Mouse (Mus musculus): ENCODE measurements around the gene Rnf126. TPM values are rescaled to one million over a fixed set of nuclear protein-coding genes. Genes with fewer than 3 reads are reported as not detected.

Gene Rnf126
- total RNA-seq (2021): 10 to 100 TPM; 90.9 to 96.0 TPM

DNA sequence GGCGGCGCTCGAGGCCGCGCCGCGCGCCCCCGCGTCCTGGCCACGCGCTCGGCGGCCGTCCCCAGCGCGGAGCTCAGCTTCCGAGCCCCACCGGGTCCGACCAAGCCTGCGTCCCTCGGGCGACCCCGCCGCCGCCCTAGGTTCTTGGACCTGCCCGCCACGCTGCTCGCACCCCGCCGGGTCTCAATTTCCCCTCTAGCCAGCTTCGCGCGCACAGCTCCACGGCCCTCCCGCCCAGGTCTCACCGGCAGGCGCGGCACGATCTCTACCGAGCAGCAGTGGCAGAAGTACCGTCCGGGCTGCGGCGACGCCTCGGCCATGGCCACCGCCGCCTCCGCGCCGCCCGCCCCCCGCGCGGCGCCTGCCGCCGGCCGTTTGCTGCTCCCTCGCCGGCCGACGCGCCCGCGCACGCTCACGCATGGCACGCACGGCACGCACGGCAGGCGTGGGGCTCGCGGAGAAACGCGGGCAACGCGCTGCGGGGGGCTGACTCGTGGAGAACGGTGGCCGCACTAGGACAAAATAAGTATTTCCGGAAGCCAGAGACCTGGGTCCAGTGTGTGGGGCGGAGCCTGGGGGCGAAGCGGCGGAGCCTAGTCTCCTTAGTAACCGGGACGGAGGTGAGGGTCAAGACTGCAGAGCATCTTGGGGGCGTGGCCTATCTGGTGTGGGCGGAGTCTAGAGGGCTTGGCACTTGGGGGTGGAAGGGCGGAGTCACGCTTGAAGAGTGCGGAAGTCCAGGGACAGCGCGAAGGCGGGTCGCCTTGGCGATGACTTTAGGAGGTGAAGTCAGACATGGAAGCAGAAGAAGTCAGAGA, at the start of gene Rnf126:
Rnf126 (minus strand) TSS at position 445 of the 818 bp plus-strand sequence.
- peak; percentile 98 to 99 for DNase-seq (ENCODE audit: low spot score in 2 of 2)
- intact Hi-C loops (cut with DNase I): loop anchor here (1.0 kb wide), 2 partner anchors 14 to 62 kb away; partner anchors contain the start of gene Bsg

- DNase-seq (ENCODE audit: low spot score in 2 of 2): no peak
- intact Hi-C loops (cut with DNase I): no loop called here
Measured at GRCm38 (mm10) chr10:79815671-79816494, 49.1 kb upstream of the Rnf126 start.

GRCm38 (mm10) chr10:79814271-79814842, 47.6 kb upstream of the Rnf126 start:
- intact Hi-C loops (cut with DNase I): no loop called here
- DNase-seq (ENCODE audit: low spot score in 2 of 2): no peak

DNA sequence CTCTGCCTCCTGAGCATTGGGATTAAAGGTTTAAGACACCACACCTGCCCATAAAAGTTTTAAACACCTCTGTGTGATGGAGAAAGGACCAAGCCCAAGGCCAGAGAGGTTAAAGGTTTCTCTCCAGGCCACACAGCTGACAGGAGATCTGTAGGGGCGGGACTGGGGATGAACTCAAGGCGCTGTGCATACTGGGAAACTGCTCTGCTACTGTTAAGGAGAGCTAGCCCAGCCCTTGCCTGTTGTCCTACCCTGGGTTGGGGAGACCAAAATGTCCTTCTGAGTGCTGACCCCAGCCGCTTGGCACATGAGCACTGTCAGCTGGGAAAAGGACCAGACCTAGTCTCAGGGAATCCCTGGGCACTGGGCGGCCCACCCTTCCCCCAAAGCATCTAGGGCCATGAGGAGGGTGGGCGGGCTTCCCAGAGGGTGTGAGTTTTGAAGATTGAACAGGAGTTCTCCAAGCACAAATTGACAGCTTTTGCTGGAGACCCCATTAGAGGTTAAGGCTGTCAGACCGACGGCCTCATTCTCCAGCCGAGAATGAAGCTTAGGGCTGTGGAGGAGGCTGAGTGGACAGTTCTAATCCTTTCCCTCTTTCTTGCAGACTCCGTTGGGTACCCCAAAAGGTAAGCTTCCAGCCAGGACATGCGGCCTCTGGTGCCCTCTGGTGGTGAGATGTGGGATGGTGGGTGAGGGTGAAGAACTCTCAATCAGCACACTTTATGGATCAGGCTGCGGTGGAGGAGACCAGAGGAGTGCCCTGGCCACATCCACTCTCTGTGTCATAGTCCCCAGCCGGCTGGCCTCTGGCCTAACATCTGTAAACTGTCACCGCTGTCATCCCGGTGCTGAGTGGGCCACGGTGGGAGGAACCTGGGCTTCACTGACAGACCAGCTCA, 45.2 kb upstream of the Rnf126 start:
- intact Hi-C loops (cut with DNase I): loop anchor here (1.0 kb wide), 1 partner anchor 19 kb away; the partner anchor contains the start of gene Palm
- DNase-seq (ENCODE audit: low spot score in 2 of 2): peak; percentile 81 to 86

DNA sequence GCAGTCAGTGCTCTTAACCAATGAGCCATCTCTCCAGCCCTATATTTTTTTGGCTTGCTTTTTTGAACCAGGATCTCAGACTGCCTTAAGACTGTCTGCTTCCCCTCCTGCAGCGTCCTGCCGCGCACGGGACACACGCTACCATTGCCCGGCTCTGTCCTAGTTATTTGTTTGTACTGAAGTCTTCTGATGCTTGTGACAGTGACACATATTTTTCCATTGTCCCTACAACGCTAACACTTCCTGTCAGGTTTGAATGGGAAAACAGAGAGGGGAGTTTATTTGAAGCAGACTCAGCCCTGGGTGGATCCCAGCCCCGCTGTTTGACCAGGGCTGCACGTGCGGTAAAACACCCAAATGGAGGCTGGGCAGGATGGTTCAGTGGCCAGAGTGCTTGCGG, 42.0 kb upstream of the Rnf126 start:
- intact Hi-C loops (cut with DNase I): no loop called here
- DNase-seq (ENCODE audit: low spot score in 2 of 2): no peak

GRCm38 (mm10) chr10:79807826-79808225, 41.1 kb upstream of the Rnf126 start:
- DNase-seq (ENCODE audit: low spot score in 2 of 2): no peak
- intact Hi-C loops (cut with DNase I): no loop called here

- intact Hi-C loops (cut with DNase I): no loop called here
- no peak for DNase-seq (ENCODE audit: low spot score in 2 of 2)
Measured at GRCm38 (mm10) chr10:79806972-79807371, 40.2 kb upstream of the Rnf126 start.

- intact Hi-C loops (cut with DNase I): no loop called here
- no peak for DNase-seq (ENCODE audit: low spot score in 2 of 2)
Measured at GRCm38 (mm10) chr10:79806331-79806730, 39.6 kb upstream of the Rnf126 start.

- intact Hi-C loops (cut with DNase I): no loop called here
- DNase-seq (ENCODE audit: low spot score in 2 of 2): no peak
Measured at GRCm38 (mm10) chr10:79805636-79806035, 38.9 kb upstream of the Rnf126 start.

GRCm38 (mm10) chr10:79803716-79804323, 37.1 kb upstream of the Rnf126 start:
- intact Hi-C loops (cut with DNase I): no loop called here
- peak; percentile 95 to 98 for DNase-seq (ENCODE audit: low spot score in 2 of 2)

- peak; percentile 53 to 83 for DNase-seq (ENCODE audit: low spot score in 2 of 2)
- intact Hi-C loops (cut with DNase I): no loop called here
Measured at GRCm38 (mm10) chr10:79802331-79802971, 35.7 kb upstream of the Rnf126 start.

DNA sequence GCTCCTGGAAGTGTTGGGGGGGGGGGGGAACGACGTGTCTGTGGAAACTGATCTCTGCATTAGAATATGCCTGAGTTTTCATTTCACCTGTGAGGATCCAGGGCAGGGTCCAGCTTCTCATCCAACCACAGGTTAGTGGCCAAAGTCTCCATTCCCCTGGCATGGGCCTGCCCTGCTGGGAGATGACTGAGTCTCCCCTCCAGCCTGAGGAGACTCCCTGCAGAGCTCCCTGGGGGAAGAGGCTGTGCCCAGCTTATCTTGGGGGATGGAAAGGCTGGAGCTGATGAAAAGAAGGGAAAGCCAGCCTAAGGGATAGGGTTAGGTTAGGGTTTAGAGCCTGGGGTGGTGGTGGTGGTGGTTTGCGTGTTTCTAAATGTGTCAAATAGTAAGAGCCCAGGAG, 35.1 kb upstream of the Rnf126 start:
- intact Hi-C loops (cut with DNase I): no loop called here
- no peak for DNase-seq (ENCODE audit: low spot score in 2 of 2)

GRCm38 (mm10) chr10:79800508-79800907, 33.8 kb upstream of the Rnf126 start:
- DNase-seq (ENCODE audit: low spot score in 2 of 2): no peak
- intact Hi-C loops (cut with DNase I): no loop called here

- no peak for DNase-seq (ENCODE audit: low spot score in 2 of 2)
- intact Hi-C loops (cut with DNase I): no loop called here
Measured at GRCm38 (mm10) chr10:79798289-79798928, 31.7 kb upstream of the Rnf126 start.

DNA sequence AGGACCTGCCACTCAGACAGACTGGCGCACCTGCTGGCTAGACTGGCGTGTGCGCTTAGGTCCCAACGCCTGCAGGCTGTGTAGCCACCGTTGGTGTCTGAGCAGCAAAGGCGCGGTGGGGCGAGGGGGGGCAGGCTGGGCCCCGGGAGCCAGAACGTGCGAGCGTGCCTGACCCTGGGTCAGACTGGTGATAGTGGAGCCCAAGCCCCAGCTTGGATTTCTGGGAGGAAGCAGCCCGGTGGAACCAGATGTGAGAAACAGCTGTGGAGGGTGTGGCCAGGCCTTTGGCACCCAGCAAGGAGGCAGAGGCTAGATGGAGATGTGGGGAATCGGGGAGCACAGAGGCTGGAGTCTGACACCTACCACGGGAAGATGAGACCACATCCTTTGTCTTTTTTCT, 30.6 kb upstream of the Rnf126 start:
- no peak for DNase-seq (ENCODE audit: low spot score in 2 of 2)
- intact Hi-C loops (cut with DNase I): no loop called here

GRCm38 (mm10) chr10:79795905-79796304, 29.2 kb upstream of the Rnf126 start:
- intact Hi-C loops (cut with DNase I): no loop called here
- no peak for DNase-seq (ENCODE audit: low spot score in 2 of 2)

- peak; percentile 33 to 38 for DNase-seq (ENCODE audit: low spot score in 2 of 2)
- intact Hi-C loops (cut with DNase I): no loop called here
Measured at GRCm38 (mm10) chr10:79794491-79794931, 27.8 kb upstream of the Rnf126 start.
